Comparison of ENCODE assay signal across 35 mouse cellular contexts in genomic region chr2:35061338-35061737, GRCm38 (mm10). TPM values are rescaled to one million over a fixed set of nuclear protein-coding genes. Genes with fewer than 3 reads are reported as not detected.
A peak's percentile ranks its signal among the peaks of the same experiment; 100 is the strongest.
DNase-seq lines count a peak whose midpoint lies in the region; ATAC-seq and TF ChIP-seq lines count a peak whose summit lies in the region.
"Had no signal": no experiment of that assay in that cellular context is flagged by ENCODE, and none has a peak within 500 bp of the region (broad histone marks: within the 10 kb centered on the region; RNA-seq: fewer than 3 reads in every experiment).

Hc (minus strand) TSS chr2:35061438.

- no peak for ATAC-seq in erythroblast, adult 5-6 weeks (replicated peaks; ENCODE audit: low FRiP score, poor library complexity, severe bottlenecking)
- no peak for ATAC-seq in lung, embryonic 16.5 days (ENCODE audit: low read depth)
- no peak for ATAC-seq in liver, embryonic 14.5 days (ENCODE audit: insufficient read depth)
- ATAC-seq: forebrain, embryonic 16.5 days; inflammation-experienced regulatory T-cells, adult 6 months; midbrain, embryonic 16.5 days had no signal

- WGBS in lung, embryonic 16.5 days, result 44% methylated on average over 5 of the region's 5 CpGs
- WGBS in liver, embryonic 14.5 days (ENCODE audit: insufficient replicate concordance), result 49% methylated on average over 5 of the region's 5 CpGs

- no peaks in the 10 kb centered on the region for H3K36me3 ChIP-seq in erythroblast, embryonic 14.5 days (ENCODE audit: control insufficient read depth)
- no peaks in the 10 kb centered on the region for H3K36me3 ChIP-seq in lung, embryonic 16.5 days (ENCODE audit: control insufficient read depth, insufficient read depth, low read length)
- H3K36me3 ChIP-seq in liver, embryonic 14.5 days (replicated peaks; ENCODE audit: control insufficient read depth, insufficient read depth, low read depth), result no peaks in the 10 kb centered on the region
- H3K36me3 ChIP-seq: embryonic facial prominence, embryonic 12.5 days; heart, embryonic 13.5 days; hindbrain, embryonic 15.5 days; limb, embryonic 12.5 days; neural tube, embryonic 12.5 days had no signal

- H3K27ac ChIP-seq in lung, embryonic 16.5 days (ENCODE audit: low read length), result 0 out of 2 replicates have a peak within 1 kb of the TSS, but pooled peaks have one; percentile 13
- H3K27ac ChIP-seq in liver, embryonic 14.5 days, result no peak within 1 kb of the TSS
- H3K27ac ChIP-seq: embryonic facial prominence, embryonic 12.5 days; gastrocnemius, adult 2 months; heart, adult 2 months; heart, embryonic 13.5 days; hindbrain, embryonic 15.5 days; left cerebral cortex, adult 2 months; limb, embryonic 12.5 days; neural tube, embryonic 12.5 days; stomach, postnatal 0 days had no signal

- TF ChIP-seq EP300 in liver, embryonic 14.5 days (IDR thresholded peaks at IDR 0.05; ENCODE audit: low read depth), result no peak

- no peak for DNase-seq in lung, postnatal 25 days (ENCODE audit: low spot score)
- no peak for DNase-seq in liver, embryonic 14.5 days (ENCODE audit: low read depth in 3 of 3, low spot score in 3 of 3)
- DNase-seq in cerebellum, adult 8-10 months, result no peak
- no peak for DNase-seq in right cerebral cortex, postnatal 36 days (ENCODE audit: low spot score in 2 of 2)
- DNase-seq: cerebellum, adult 9-11 months; embryo, embryonic 11 days; gastrocnemius, adult 2 months; gastrocnemius, postnatal 36 days; heart, adult 2 months; heart, postnatal 10 days; kidney, adult 11 months; kidney, postnatal 25 days; lung, postnatal 10 days; right cerebral cortex, adult 18-20 months; right cerebral cortex, postnatal 4 days; thymus, adult 2 months; thymus, postnatal 36 days had no signal

- no peak for TF ChIP-seq CTCF in liver, embryonic 14.5 days (IDR thresholded peaks at IDR 0.05; ENCODE audit: low read depth)

- peak within 1 kb of the TSS; percentile 24; the same call in 1 of the 2 replicates for H3K9ac ChIP-seq in lung, embryonic 16.5 days (ENCODE audit: low read length)
- H3K9ac ChIP-seq in liver, embryonic 14.5 days (replicated peaks), result no peak within 1 kb of the TSS
- H3K9ac ChIP-seq: embryonic facial prominence, embryonic 12.5 days; heart, embryonic 13.5 days; hindbrain, embryonic 15.5 days; limb, embryonic 12.5 days; neural tube, embryonic 12.5 days had no signal

- no peaks in the 10 kb centered on the region for H3K9me3 ChIP-seq in erythroblast, embryonic 14.5 days (ENCODE audit: control insufficient read depth, low read length)
- H3K9me3 ChIP-seq in lung, embryonic 16.5 days (ENCODE audit: control insufficient read depth, low read length), result no peaks in the 10 kb centered on the region
- H3K9me3 ChIP-seq in liver, embryonic 14.5 days (ENCODE audit: control insufficient read depth, low read length), result no peaks in the 10 kb centered on the region
- H3K9me3 ChIP-seq: embryonic facial prominence, embryonic 12.5 days; heart, embryonic 13.5 days; hindbrain, embryonic 15.5 days; limb, embryonic 12.5 days; neural tube, embryonic 12.5 days had no signal

- H3K4me2 ChIP-seq in lung, embryonic 16.5 days (ENCODE audit: low read depth, low read length), result peak within 1 kb of the TSS; percentile 21; the same call in 1 of the 2 replicates
- H3K4me2 ChIP-seq in liver, embryonic 14.5 days (ENCODE audit: low read depth), result peak within 1 kb of the TSS; percentile 38
- H3K4me2 ChIP-seq: embryonic facial prominence, embryonic 12.5 days; heart, embryonic 13.5 days; hindbrain, embryonic 15.5 days; limb, embryonic 12.5 days; midbrain, embryonic 11.5 days; neural tube, embryonic 12.5 days had no signal

- peak within 1 kb of the TSS; percentile 22 for H3K4me3 ChIP-seq in erythroblast, embryonic 14.5 days (replicated peaks)
- peak within 1 kb of the TSS; percentile 19; the same call in 1 of the 2 replicates for H3K4me3 ChIP-seq in lung, embryonic 16.5 days (ENCODE audit: low read length)
- peak within 1 kb of the TSS; percentile 27 to 42 for H3K4me3 ChIP-seq in liver, embryonic 14.5 days (ENCODE audit: insufficient read depth in 1 of 2, low read depth in 2 of 2, low read length in 2 of 2)
- H3K4me3 ChIP-seq: embryonic facial prominence, embryonic 12.5 days; gastrocnemius, adult 2 months; heart, adult 2 months; heart, embryonic 13.5 days; hindbrain, embryonic 15.5 days; left cerebral cortex, adult 2 months; limb, embryonic 12.5 days; myocyte; neural tube, embryonic 12.5 days had no signal

- H3K4me1 ChIP-seq in erythroblast, embryonic 14.5 days (ENCODE audit: control insufficient read depth), result no peaks in the 10 kb centered on the region
- H3K4me1 ChIP-seq in lung, embryonic 16.5 days (replicated peaks; ENCODE audit: control insufficient read depth, insufficient read depth, low read length), result peaks cover 6% of the 10 kb centered on the region
- peaks cover 0 to 3% of the 10 kb centered on the region in 2 experiments; a peak in 1 of 4 replicates for H3K4me1 ChIP-seq in liver, embryonic 14.5 days (replicated peaks; ENCODE audit: control insufficient read depth in 2 of 2, insufficient read depth in 2 of 2, low read length in 1 of 2)
- H3K4me1 ChIP-seq: embryonic facial prominence, embryonic 12.5 days; heart, embryonic 13.5 days; hindbrain, embryonic 15.5 days; limb, embryonic 12.5 days; neural tube, embryonic 12.5 days had no signal

- no peaks in the 10 kb centered on the region for H3K27me3 ChIP-seq in erythroblast, embryonic 14.5 days (ENCODE audit: control insufficient read depth)
- no peaks in the 10 kb centered on the region for H3K27me3 ChIP-seq in lung, embryonic 16.5 days (ENCODE audit: control insufficient read depth, insufficient read depth, low read depth, low read length)
- no peaks in the 10 kb centered on the region for H3K27me3 ChIP-seq in liver, embryonic 14.5 days (ENCODE audit: control insufficient read depth, insufficient read depth, low read length)
- H3K27me3 ChIP-seq: embryonic facial prominence, embryonic 12.5 days; heart, embryonic 13.5 days; hindbrain, embryonic 15.5 days; limb, embryonic 12.5 days; neural tube, embryonic 12.5 days had no signal

RNA-seq across cellular contexts. Expression of gene Hc, which starts in this region (rescaled TPM):
- polyA plus RNA-seq in erythroblast, embryonic 14.5 days (2012), result not detected in 2 replicates
- total RNA-seq in erythroblast, adult 5-6 weeks (2015; ENCODE audit: low replicate concordance), result not detected in 2 replicates
- total RNA-seq in erythroblast, adult 5-6 weeks (2017; ENCODE audit: low replicate concordance), result not detected in 2 replicates
- polyA plus RNA-seq in lung, embryonic 16.5 days (2015; fragmentation: Nextera tagmentation; extraction: Ambion mirVana), result 2.4 and 4.2 TPM in 2 replicates
- 27.9 and 56.3 TPM in 2 replicates for polyA plus RNA-seq in liver, embryonic 14.5 days (2012; rRNA removed)
- polyA plus RNA-seq in liver, embryonic 14.5 days (2014; fragmentation: Nextera tagmentation; extraction: Ambion mirVana), result 37.4 and 39.3 TPM in 2 replicates
- total RNA-seq: gastrocnemius, adult 2 months; heart, adult 2 months; heart, postnatal 10 days; hematopoietic stem cell, adult 5-6 weeks; megakaryocyte, adult 5-6 weeks had no signal
- polyA plus RNA-seq: limb, embryonic 12.5 days; myocyte; spleen, adult 2 months had no signal
